Mouse (Mus musculus): ENCODE measurements around the gene Gm10668. TPM values are rescaled to one million over a fixed set of nuclear protein-coding genes. Genes with fewer than 3 reads are reported as not detected.
"Not testable (repeated sequence)": the region's sequence is repeated elsewhere in the genome, so short reads cannot be mapped to it uniquely, and the experiment has no call there.

The Gm10668 gene
- total RNA-seq (2014; rRNA removed) = not detected in 2 replicates
- polyA plus RNA-seq (2015; fragmentation: Nextera tagmentation; extraction: Ambion mirVana) = not detected in 2 replicates

DNA sequence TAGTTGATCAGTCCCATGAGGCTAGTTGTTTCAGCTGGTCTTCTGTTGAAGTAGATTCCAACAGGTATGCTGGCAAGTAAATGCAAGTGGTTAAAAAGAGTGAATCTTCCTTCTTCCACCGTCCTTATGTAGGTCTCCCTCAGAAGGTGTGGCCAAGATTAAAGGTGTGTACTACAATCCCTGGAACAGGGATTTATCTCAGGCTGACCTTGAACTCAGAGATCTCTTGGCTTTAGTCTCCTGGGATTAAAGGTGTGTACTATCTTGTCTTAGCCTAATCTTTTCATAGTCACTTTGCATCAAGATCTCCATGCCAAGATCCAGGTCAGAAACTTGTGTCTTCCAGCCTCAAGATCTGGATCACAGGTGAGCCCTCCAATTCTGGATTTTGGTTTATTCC lies at the start of gene Gm10668:
Gene Gm10668, minus strand, starts transcription at position 101 of the 400 bp plus-strand sequence.
- not testable (repeated sequence) for H3K27ac ChIP-seq; H3K4me3 ChIP-seq (ENCODE audit: low read length); H3K9me3 ChIP-seq (ENCODE audit: low read length); H3K4me1 ChIP-seq (ENCODE audit: insufficient read depth, low read length); H3K27me3 ChIP-seq (ENCODE audit: insufficient read depth, low read length); ATAC-seq; H3K36me3 ChIP-seq (ENCODE audit: insufficient read depth, low read length); H3K9ac ChIP-seq (replicated peaks; ENCODE audit: low read length); DNase-seq (ENCODE audit: low spot score); H3K4me2 ChIP-seq (ENCODE audit: low read depth, low read length)
- WGBS = no CpG with 5 or more reads among the region's 1 CpGs

DNA sequence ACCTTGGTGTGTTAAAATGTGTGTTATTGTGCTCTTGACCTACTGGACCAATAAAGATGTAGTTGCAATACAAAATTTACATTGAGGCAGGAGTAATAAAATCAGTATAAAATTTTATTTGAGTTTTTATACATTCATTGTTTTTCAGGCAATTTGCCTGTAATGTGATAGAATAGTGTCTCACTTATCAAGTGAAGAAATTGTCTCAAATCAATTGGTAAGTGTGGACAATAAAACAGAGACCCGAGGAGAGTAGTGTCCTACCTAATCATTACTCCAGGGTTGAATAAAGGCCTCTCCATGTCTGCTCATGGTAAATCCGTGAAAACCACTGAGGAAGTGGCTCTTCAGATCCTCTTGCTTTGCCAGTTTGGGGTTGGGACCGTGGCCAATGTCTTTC lies 40.5 kb upstream of the Gm10668 start, which contains the start of gene Vmn1r112:
Gene Vmn1r112, plus strand, starts transcription at position 301 of the 400 bp plus-strand sequence.
- no CpG with 5 or more reads among the region's 3 CpGs for WGBS

DNA sequence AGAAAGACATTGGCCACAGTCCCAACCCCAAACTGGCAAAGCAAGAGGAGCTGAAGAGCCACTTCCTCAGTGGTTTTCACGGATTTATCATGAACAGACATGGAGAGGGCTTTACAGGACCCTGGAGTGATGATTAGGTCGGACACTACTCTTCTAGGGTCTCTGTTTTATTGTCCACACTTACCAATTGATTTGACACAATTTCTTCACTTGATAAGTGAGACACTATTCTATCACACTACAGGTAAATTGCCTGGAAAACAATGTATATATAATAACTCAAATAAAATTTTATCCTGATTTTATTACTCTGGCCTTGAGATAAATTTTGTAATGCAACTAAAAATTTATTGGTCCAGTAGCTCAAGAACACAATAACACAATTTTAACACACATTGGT lies 27.3 kb downstream of the Gm10668 start, which contains the start of gene Vmn1r111:
Gene Vmn1r111, minus strand, starts transcription at position 101 of the 400 bp plus-strand sequence.
- not testable (repeated sequence) for DNase-seq (ENCODE audit: low spot score); ATAC-seq; H3K27ac ChIP-seq; H3K36me3 ChIP-seq (ENCODE audit: insufficient read depth, low read length); H3K4me2 ChIP-seq (ENCODE audit: low read depth, low read length); H3K9ac ChIP-seq (replicated peaks; ENCODE audit: low read length); H3K9me3 ChIP-seq (ENCODE audit: low read length); H3K4me3 ChIP-seq (ENCODE audit: low read length); H3K27me3 ChIP-seq (ENCODE audit: insufficient read depth, low read length); H3K4me1 ChIP-seq (ENCODE audit: insufficient read depth, low read length)
- WGBS = no CpG with 5 or more reads among the region's 2 CpGs

More for the DNA sequence above, 40.5 kb upstream of the Gm10668 start, which contains the start of gene Vmn1r112:
- H3K9ac ChIP-seq (replicated peaks; ENCODE audit: low read length); H3K4me1 ChIP-seq (ENCODE audit: insufficient read depth, low read length); H3K36me3 ChIP-seq (ENCODE audit: insufficient read depth, low read length); H3K9me3 ChIP-seq (ENCODE audit: low read length); DNase-seq (ENCODE audit: low spot score); H3K4me2 ChIP-seq (ENCODE audit: low read depth, low read length); H3K4me3 ChIP-seq (ENCODE audit: low read length); H3K27me3 ChIP-seq (ENCODE audit: insufficient read depth, low read length); ATAC-seq; H3K27ac ChIP-seq: not testable (repeated sequence)

Other genes with a start within 250 kb of the Gm10668 start
- not detected in 2 replicates for gene Vmn1r103, start 220.1 kb downstream of the Gm10668 start, total RNA-seq (2014; rRNA removed)
- not detected in 2 replicates for gene Vmn1r103, start 220.1 kb downstream of the Gm10668 start, polyA plus RNA-seq (2015; fragmentation: Nextera tagmentation; extraction: Ambion mirVana)
- not detected in 2 replicates for gene Vmn1r104, start 196.8 kb downstream of the Gm10668 start, total RNA-seq (2014; rRNA removed)
- gene Vmn1r104, start 196.8 kb downstream of the Gm10668 start, polyA plus RNA-seq (2015; fragmentation: Nextera tagmentation; extraction: Ambion mirVana) = not detected in 2 replicates
- gene Gm5726, start 184.9 kb downstream of the Gm10668 start, total RNA-seq (2014; rRNA removed) = not detected in 2 replicates
- gene Gm5726, start 184.9 kb downstream of the Gm10668 start, polyA plus RNA-seq (2015; fragmentation: Nextera tagmentation; extraction: Ambion mirVana) = not detected in 2 replicates
- not detected in 2 replicates for gene Gm4141, start 154.4 kb downstream of the Gm10668 start, total RNA-seq (2014; rRNA removed)
- gene Gm4141, start 154.4 kb downstream of the Gm10668 start, polyA plus RNA-seq (2015; fragmentation: Nextera tagmentation; extraction: Ambion mirVana) = not detected in 2 replicates
- not detected in 2 replicates for gene Gm4513, start 131.6 kb downstream of the Gm10668 start, total RNA-seq (2014; rRNA removed)
- gene Gm4513, start 131.6 kb downstream of the Gm10668 start, polyA plus RNA-seq (2015; fragmentation: Nextera tagmentation; extraction: Ambion mirVana) = not detected in 2 replicates
- gene Vmn1r107, start 61.7 kb downstream of the Gm10668 start, total RNA-seq (2014; rRNA removed) = not detected in 2 replicates
- not detected in 2 replicates for gene Vmn1r107, start 61.7 kb downstream of the Gm10668 start, polyA plus RNA-seq (2015; fragmentation: Nextera tagmentation; extraction: Ambion mirVana)
- not detected in 2 replicates for gene Vmn1r111, start 27.4 kb downstream of the Gm10668 start, total RNA-seq (2014; rRNA removed)
- not detected in 2 replicates for gene Vmn1r111, start 27.4 kb downstream of the Gm10668 start, polyA plus RNA-seq (2015; fragmentation: Nextera tagmentation; extraction: Ambion mirVana)
- gene Vmn1r112, start 40.6 kb upstream of the Gm10668 start, total RNA-seq (2014; rRNA removed) = not detected in 2 replicates
- gene Vmn1r112, start 40.6 kb upstream of the Gm10668 start, polyA plus RNA-seq (2015; fragmentation: Nextera tagmentation; extraction: Ambion mirVana) = not detected in 2 replicates
- gene Vmn1r113, start 56.7 kb upstream of the Gm10668 start, total RNA-seq (2014; rRNA removed) = not detected in 2 replicates
- not detected in 2 replicates for gene Vmn1r113, start 56.7 kb upstream of the Gm10668 start, polyA plus RNA-seq (2015; fragmentation: Nextera tagmentation; extraction: Ambion mirVana)
- not detected in 2 replicates for gene Vmn1r114, start 81.6 kb upstream of the Gm10668 start, total RNA-seq (2014; rRNA removed)
- gene Vmn1r114, start 81.6 kb upstream of the Gm10668 start, polyA plus RNA-seq (2015; fragmentation: Nextera tagmentation; extraction: Ambion mirVana) = not detected in 2 replicates
- gene Vmn1r115, start 114.4 kb upstream of the Gm10668 start, total RNA-seq (2014; rRNA removed) = not detected in 2 replicates
- gene Vmn1r115, start 114.4 kb upstream of the Gm10668 start, polyA plus RNA-seq (2015; fragmentation: Nextera tagmentation; extraction: Ambion mirVana) = not detected in 2 replicates
- gene Vmn1r116, start 141.6 kb upstream of the Gm10668 start, total RNA-seq (2014; rRNA removed) = not detected in 2 replicates
- gene Vmn1r116, start 141.6 kb upstream of the Gm10668 start, polyA plus RNA-seq (2015; fragmentation: Nextera tagmentation; extraction: Ambion mirVana) = not detected in 2 replicates
- gene Vmn1r117, start 153.5 kb upstream of the Gm10668 start, total RNA-seq (2014; rRNA removed) = not detected in 2 replicates
- not detected in 2 replicates for gene Vmn1r117, start 153.5 kb upstream of the Gm10668 start, polyA plus RNA-seq (2015; fragmentation: Nextera tagmentation; extraction: Ambion mirVana)
- gene Vmn1r118, start 181.7 kb upstream of the Gm10668 start, total RNA-seq (2014; rRNA removed) = not detected in 2 replicates
- not detected in 2 replicates for gene Vmn1r118, start 181.7 kb upstream of the Gm10668 start, polyA plus RNA-seq (2015; fragmentation: Nextera tagmentation; extraction: Ambion mirVana)

Measured in hindbrain, postnatal 0 days (tissue).